In genomic region chr13:38204171-38204570, GRCm38 (mm10) we compare ENCODE assay signal across 8 mouse cellular contexts. TPM values are rescaled to one million over a fixed set of nuclear protein-coding genes. Genes with fewer than 3 reads are reported as not detected.
A peak's percentile ranks its signal among the peaks of the same experiment; 100 is the strongest.
DNase-seq lines count a peak whose midpoint lies in the region; ATAC-seq lines count a peak whose summit lies in the region.

No protein-coding gene starts in this region.

- H3K4me1 ChIP-seq in kidney, embryonic 14.5 days (ENCODE audit: control insufficient read depth, insufficient read depth, low read length), result peaks cover 7% of the 10 kb centered on the region
- H3K4me1 ChIP-seq in embryonic facial prominence, embryonic 10.5 days, result peaks cover 9% of the 10 kb centered on the region
- peaks cover 8% of the 10 kb centered on the region for H3K4me1 ChIP-seq in hindbrain, embryonic 16.5 days (ENCODE audit: control insufficient read depth, insufficient read depth, low read depth, low read length)
- peaks cover 15% of the 10 kb centered on the region for H3K4me1 ChIP-seq in midbrain, embryonic 15.5 days

- H3K27me3 ChIP-seq in kidney, embryonic 14.5 days (ENCODE audit: control insufficient read depth, insufficient read depth, low read length), result no peaks in the 10 kb centered on the region
- no peaks in the 10 kb centered on the region for H3K27me3 ChIP-seq in embryonic facial prominence, embryonic 10.5 days (replicated peaks; ENCODE audit: low read depth, poor library complexity, severe bottlenecking)
- H3K27me3 ChIP-seq in hindbrain, embryonic 16.5 days (replicated peaks; ENCODE audit: control insufficient read depth, insufficient read depth, low read length), result no peaks in the 10 kb centered on the region
- H3K27me3 ChIP-seq in midbrain, embryonic 15.5 days (replicated peaks), result no peaks in the 10 kb centered on the region; the same call in 1 of the 2 replicates

- WGBS in kidney, embryonic 14.5 days, result 61% methylated on average over 4 of the region's 4 CpGs
- WGBS in embryonic facial prominence, embryonic 10.5 days, result 61% methylated on average over 4 of the region's 4 CpGs
- WGBS in hindbrain, embryonic 16.5 days, result 64% methylated on average over 4 of the region's 4 CpGs
- WGBS in midbrain, embryonic 15.5 days, result 58% methylated on average over 4 of the region's 4 CpGs

- no peaks in the 10 kb centered on the region for H3K9me3 ChIP-seq in kidney, embryonic 14.5 days (ENCODE audit: control insufficient read depth, low read length)
- no peaks in the 10 kb centered on the region for H3K9me3 ChIP-seq in embryonic facial prominence, embryonic 10.5 days
- no peaks in the 10 kb centered on the region for H3K9me3 ChIP-seq in hindbrain, embryonic 16.5 days (ENCODE audit: control insufficient read depth, low read length)
- no peaks in the 10 kb centered on the region for H3K9me3 ChIP-seq in midbrain, embryonic 15.5 days

- no peak overlapping the region for H3K27ac ChIP-seq in kidney, embryonic 14.5 days (ENCODE audit: low read depth, low read length)
- H3K27ac ChIP-seq in embryonic facial prominence, embryonic 10.5 days (replicated peaks), result no peak overlapping the region
- no peak overlapping the region for H3K27ac ChIP-seq in hindbrain, embryonic 16.5 days (ENCODE audit: low read depth, low read length)
- no peak overlapping the region for H3K27ac ChIP-seq in midbrain, embryonic 15.5 days

- DNase-seq in kidney, postnatal 14 days, result no peak
- no peak for DNase-seq in embryonic facial prominence, embryonic 10.5 days (ENCODE audit: low spot score)
- DNase-seq in ovary, adult 18-20 months (ENCODE audit: low spot score), result no peak
- DNase-seq in gastrocnemius, adult 8-10 months (ENCODE audit: low spot score in 2 of 2), result no peak
- no peak for DNase-seq in lung, postnatal 14 days

- H3K4me2 ChIP-seq in kidney, embryonic 14.5 days (replicated peaks; ENCODE audit: low read depth, low read length), result peak overlapping the region; percentile 60
- peak overlapping the region; percentile 71 for H3K4me2 ChIP-seq in hindbrain, embryonic 16.5 days (ENCODE audit: low read length)
- H3K4me2 ChIP-seq in midbrain, embryonic 15.5 days, result peak overlapping the region; percentile 59

- no peak for ATAC-seq in kidney, embryonic 14.5 days (ENCODE audit: low FRiP score, low TSS enrichment)
- ATAC-seq in hindbrain, embryonic 16.5 days, result no peak
- no peak for ATAC-seq in midbrain, embryonic 15.5 days (replicated peaks)

- H3K36me3 ChIP-seq in kidney, embryonic 14.5 days (ENCODE audit: control insufficient read depth, insufficient read depth, low read length), result no peaks in the 10 kb centered on the region
- peaks cover 17% of the 10 kb centered on the region for H3K36me3 ChIP-seq in embryonic facial prominence, embryonic 10.5 days (replicated peaks)
- H3K36me3 ChIP-seq in hindbrain, embryonic 16.5 days (ENCODE audit: control insufficient read depth, insufficient read depth, low read length), result no peaks in the 10 kb centered on the region
- H3K36me3 ChIP-seq in midbrain, embryonic 15.5 days (replicated peaks), result no peaks in the 10 kb centered on the region

- no peak overlapping the region for H3K9ac ChIP-seq in kidney, embryonic 14.5 days (ENCODE audit: low read depth, low read length)
- H3K9ac ChIP-seq in hindbrain, embryonic 16.5 days (ENCODE audit: low read depth, low read length), result no peak overlapping the region
- no peak overlapping the region for H3K9ac ChIP-seq in midbrain, embryonic 15.5 days

- peak overlapping the region; percentile 65 for H3K4me3 ChIP-seq in kidney, embryonic 14.5 days (ENCODE audit: low read length)
- H3K4me3 ChIP-seq in embryonic facial prominence, embryonic 10.5 days, result peak overlapping the region; percentile 90
- H3K4me3 ChIP-seq in hindbrain, embryonic 16.5 days (ENCODE audit: low read length), result peak overlapping the region; percentile 94
- H3K4me3 ChIP-seq in midbrain, embryonic 15.5 days, result peak overlapping the region; percentile 77

RNA-seq across cellular contexts. Expression of gene Snrnp48, which starts 0.6 kb away (rescaled TPM):
- 44.0 and 55.2 TPM in 2 replicates for polyA plus RNA-seq in kidney, embryonic 14.5 days (2014; fragmentation: Nextera tagmentation; extraction: Ambion mirVana)
- polyA plus RNA-seq in embryonic facial prominence, embryonic 10.5 days (2016; fragmentation: Nextera tagmentation; extraction: Ambion mirVana), result 35.2 and 36.2 TPM in 2 replicates
- polyA plus RNA-seq in hindbrain, embryonic 16.5 days (2015; fragmentation: Nextera tagmentation; extraction: Ambion mirVana), result 23.1 and 25.2 TPM in 2 replicates
- polyA plus RNA-seq in midbrain, embryonic 15.5 days (2015; fragmentation: Nextera tagmentation; extraction: Ambion mirVana), result 27.6 and 29.4 TPM in 2 replicates
- total RNA-seq in gastrocnemius, adult 8-10 months (2022), result 10 to 100 TPM in 1 of 4 experiments, 1 to 10 TPM in 3; 5.3 to 11.3 (median 8.0) TPM

RNA-seq across cellular contexts. Expression of gene Dsp, which starts 53.1 kb away (rescaled TPM):
- polyA plus RNA-seq in kidney, embryonic 14.5 days (2014; fragmentation: Nextera tagmentation; extraction: Ambion mirVana), result 4.5 and 8.8 TPM in 2 replicates
- polyA plus RNA-seq in embryonic facial prominence, embryonic 10.5 days (2016; fragmentation: Nextera tagmentation; extraction: Ambion mirVana), result 3.6 and 3.8 TPM in 2 replicates
- polyA plus RNA-seq in hindbrain, embryonic 16.5 days (2015; fragmentation: Nextera tagmentation; extraction: Ambion mirVana), result 0.21 TPM in 2 replicates
- polyA plus RNA-seq in midbrain, embryonic 15.5 days (2015; fragmentation: Nextera tagmentation; extraction: Ambion mirVana), result 0.09 and 0.15 TPM in 2 replicates
- under 1 TPM; 0.15 to 0.40 (median 0.20) TPM for total RNA-seq in gastrocnemius, adult 8-10 months (2022)
